Mouse (Mus musculus): ENCODE results near the gene Gm28035. TPM values are rescaled to one million over a fixed set of nuclear protein-coding genes. Genes with fewer than 3 reads are reported as not detected.

The Gm28035 gene
- polyA plus RNA-seq, 2 experiments = 0.11 to 3.8 TPM

GRCm38 (mm10) chr2:30244595-30245178 lies 4.3 kb downstream of the Gm28035 start:
- ATAC-seq (ENCODE audit: low FRiP score, low read depth) (peak; percentile 37; the same call in 1 of the 2 replicates), DNase-seq (ENCODE audit: low spot score) (no peak)
- H3K4me3 ChIP-seq (replicated peaks; ENCODE audit: low read length) = no peak overlapping the region
- H3K9me3 ChIP-seq (ENCODE audit: control insufficient read depth, low read length) = no peaks in the 10 kb centered on the region
- 63% methylated on average over 7 of the region's 7 CpGs for WGBS
- no peaks in the 10 kb centered on the region; the same call in 1 of the 2 replicates for H3K4me1 ChIP-seq (ENCODE audit: control insufficient read depth, insufficient read depth, low read length)
- 0 out of 2 replicates have a peak overlapping the region, but pooled peaks have one; percentile 25 for H3K9ac ChIP-seq (ENCODE audit: low read depth, low read length, severe bottlenecking)
- H3K27me3 ChIP-seq (ENCODE audit: control insufficient read depth, insufficient read depth, low read length) = no peaks in the 10 kb centered on the region
- no peak overlapping the region for H3K4me2 ChIP-seq (replicated peaks; ENCODE audit: low read depth, low read length, severe bottlenecking)
- H3K27ac ChIP-seq (replicated peaks; ENCODE audit: low read depth, low read length) = peak overlapping the region; percentile 52; the same call in 1 of the 2 replicates
- peaks cover 70% of the 10 kb centered on the region for H3K36me3 ChIP-seq (ENCODE audit: control insufficient read depth, insufficient read depth, low read length)
- TF ChIP-seq POLR2A (IDR thresholded peaks at IDR 0.05; ENCODE audit: borderline replicate concordance, extremely low read depth, insufficient read depth, insufficient read length) = no peak

GRCm38 (mm10) chr2:30247036-30247435 lies 6.7 kb downstream of the Gm28035 start:
- H3K4me2 ChIP-seq (replicated peaks; ENCODE audit: low read depth, low read length, severe bottlenecking) = no peak overlapping the region
- TF ChIP-seq POLR2A (IDR thresholded peaks at IDR 0.05; ENCODE audit: borderline replicate concordance, extremely low read depth, insufficient read depth, insufficient read length) = no peak
- H3K4me1 ChIP-seq (ENCODE audit: control insufficient read depth, insufficient read depth, low read length) = no peaks in the 10 kb centered on the region; the same call in 1 of the 2 replicates
- H3K27ac ChIP-seq (replicated peaks; ENCODE audit: low read depth, low read length) = no peak overlapping the region
- H3K4me3 ChIP-seq (replicated peaks; ENCODE audit: low read length) = no peak overlapping the region
- no peak for ATAC-seq (ENCODE audit: low FRiP score, low read depth)
- no peaks in the 10 kb centered on the region for H3K9me3 ChIP-seq (ENCODE audit: control insufficient read depth, low read length)
- H3K9ac ChIP-seq (ENCODE audit: low read depth, low read length, severe bottlenecking) = no peak overlapping the region
- DNase-seq (ENCODE audit: low spot score) = no peak
- WGBS = 90% methylated on average over 5 of the region's 5 CpGs
- peaks cover 61% of the 10 kb centered on the region for H3K36me3 ChIP-seq (ENCODE audit: control insufficient read depth, insufficient read depth, low read length)
- no peaks in the 10 kb centered on the region for H3K27me3 ChIP-seq (ENCODE audit: control insufficient read depth, insufficient read depth, low read length)

GRCm38 (mm10) chr2:30247681-30248080 lies 7.3 kb downstream of the Gm28035 start:
- WGBS = 71% methylated on average over 4 of the region's 4 CpGs
- Histone ChIP-seq H3K9ac (ENCODE audit: low read depth, low read length, severe bottlenecking) (no peak overlapping the region), H3K36me3 (ENCODE audit: control insufficient read depth, insufficient read depth, low read length) (peaks cover 57% of the 10 kb centered on the region)

GRCm38 (mm10) chr2:30249182-30249581 lies 8.8 kb downstream of the Gm28035 start:
- peaks cover 55% of the 10 kb centered on the region for H3K36me3 ChIP-seq (ENCODE audit: control insufficient read depth, insufficient read depth, low read length)
- WGBS = 89% methylated on average over 3 of the region's 3 CpGs

More at GRCm38 (mm10) chr2:30247681-30248080, 7.3 kb downstream of the Gm28035 start:
- no peaks in the 10 kb centered on the region for H3K27me3 ChIP-seq (ENCODE audit: control insufficient read depth, insufficient read depth, low read length)
- no peak overlapping the region for H3K27ac ChIP-seq (replicated peaks; ENCODE audit: low read depth, low read length)
- no peak for ATAC-seq (ENCODE audit: low FRiP score, low read depth)
- H3K9me3 ChIP-seq (ENCODE audit: control insufficient read depth, low read length) = no peaks in the 10 kb centered on the region
- no peak for TF ChIP-seq POLR2A (IDR thresholded peaks at IDR 0.05; ENCODE audit: borderline replicate concordance, extremely low read depth, insufficient read depth, insufficient read length)
- no peak overlapping the region for H3K4me3 ChIP-seq (replicated peaks; ENCODE audit: low read length)
- no peak overlapping the region for H3K4me2 ChIP-seq (replicated peaks; ENCODE audit: low read depth, low read length, severe bottlenecking)
- no peaks in the 10 kb centered on the region for H3K4me1 ChIP-seq (ENCODE audit: control insufficient read depth, insufficient read depth, low read length)
- no peak for DNase-seq (ENCODE audit: low spot score)

GRCm38 (mm10) chr2:30250166-30251128 lies 10.1 kb downstream of the Gm28035 start:
- no peak overlapping the region for H3K27ac ChIP-seq (replicated peaks; ENCODE audit: low read depth, low read length)

More at GRCm38 (mm10) chr2:30249182-30249581, 8.8 kb downstream of the Gm28035 start:
- no peaks in the 10 kb centered on the region for H3K27me3 ChIP-seq (ENCODE audit: control insufficient read depth, insufficient read depth, low read length)
- H3K4me1 ChIP-seq (ENCODE audit: control insufficient read depth, insufficient read depth, low read length) = no peaks in the 10 kb centered on the region
- TF ChIP-seq POLR2A (IDR thresholded peaks at IDR 0.05; ENCODE audit: borderline replicate concordance, extremely low read depth, insufficient read depth, insufficient read length) = no peak
- no peak overlapping the region for H3K9ac ChIP-seq (ENCODE audit: low read depth, low read length, severe bottlenecking)
- ATAC-seq (ENCODE audit: low FRiP score, low read depth) = no peak
- no peak overlapping the region for H3K4me2 ChIP-seq (replicated peaks; ENCODE audit: low read depth, low read length, severe bottlenecking)
- no peak overlapping the region for H3K4me3 ChIP-seq (replicated peaks; ENCODE audit: low read length)
- no peak for DNase-seq (ENCODE audit: low spot score)
- no peak overlapping the region for H3K27ac ChIP-seq (replicated peaks; ENCODE audit: low read depth, low read length)
- no peaks in the 10 kb centered on the region for H3K9me3 ChIP-seq (ENCODE audit: control insufficient read depth, low read length)

More at GRCm38 (mm10) chr2:30250166-30251128, 10.1 kb downstream of the Gm28035 start:
- Histone ChIP-seq H3K4me3 (replicated peaks; ENCODE audit: low read length) (no peak overlapping the region), H3K9me3 (ENCODE audit: control insufficient read depth, low read length) (no peaks in the 10 kb centered on the region), H3K27me3 (ENCODE audit: control insufficient read depth, insufficient read depth, low read length) (no peaks in the 10 kb centered on the region), H3K4me1 (ENCODE audit: control insufficient read depth, insufficient read depth, low read length) (no peaks in the 10 kb centered on the region), H3K9ac (ENCODE audit: low read depth, low read length, severe bottlenecking) (no peak overlapping the region), H3K36me3 (ENCODE audit: control insufficient read depth, insufficient read depth, low read length) (peaks cover 59% of the 10 kb centered on the region), H3K4me2 (replicated peaks; ENCODE audit: low read depth, low read length, severe bottlenecking) (no peak overlapping the region)
- DNase-seq (ENCODE audit: low spot score) (no peak), ATAC-seq (ENCODE audit: low FRiP score, low read depth) (no peak)
- no peak for TF ChIP-seq POLR2A (IDR thresholded peaks at IDR 0.05; ENCODE audit: borderline replicate concordance, extremely low read depth, insufficient read depth, insufficient read length)
- 85% methylated on average over 10 of the region's 10 CpGs for WGBS

All from limb, embryonic 14.5 days (tissue).